Mouse (Mus musculus): ENCODE results near the gene Tmed6. TPM values are rescaled to one million over a fixed set of nuclear protein-coding genes. Genes with fewer than 3 reads are reported as not detected.

Tmed6 gene
- total RNA-seq (2012; rRNA removed), result 0.27 and 0.48 TPM in 2 replicates

GRCm38 (mm10) chr8:107065511-107066496, at the start of gene Tmed6:
Tmed6 (minus strand) TSS chr8:107065644.
- Histone ChIP-seq H3K36me3 (ENCODE audit: control insufficient read depth, insufficient read depth, low read length, poor library complexity, severe bottlenecking) (no peaks in the 10 kb centered on the region), H3K9ac (ENCODE audit: insufficient read depth, low read depth, low read length, poor library complexity, severe bottlenecking) (no peak within 1 kb of the TSS), H3K27ac (ENCODE audit: insufficient read depth, low read depth, low read length, poor library complexity, severe bottlenecking) (no peak within 1 kb of the TSS), H3K4me1 (ENCODE audit: control insufficient read depth in 2 of 2, insufficient read depth in 2 of 2, low read length in 2 of 2, poor library complexity in 1 of 2) (peaks cover 0 to 11% of the 10 kb centered on the region in 2 experiments; a peak in 2 of 4 replicates), H3K4me3 (ENCODE audit: insufficient read depth in 1 of 2, low read depth in 1 of 2, low read length in 2 of 2, poor library complexity in 1 of 2, severe bottlenecking in 1 of 2) (peak within 1 kb of the TSS in 1 of 2 experiments; percentile 30; a peak in 1 of 4 replicates), H3K9me3 (ENCODE audit: control insufficient read depth, insufficient read depth, low read depth, low read length) (no peaks in the 10 kb centered on the region)
- DNase-seq (ENCODE audit: low read depth, low spot score), result peak; percentile 78
- TF ChIP-seq CHD2 (IDR thresholded peaks at IDR 0.05; ENCODE audit: low read depth, low read length), result no peak
- no peak for TF ChIP-seq ZNF384 (IDR thresholded peaks at IDR 0.05; ENCODE audit: low read depth, low read length)
- no peak for TF ChIP-seq ZC3H11A (IDR thresholded peaks at IDR 0.05; ENCODE audit: borderline replicate concordance, low read depth, low read length)
- no peak for TF ChIP-seq HCFC1 (IDR thresholded peaks at IDR 0.05; ENCODE audit: borderline replicate concordance, insufficient read depth, low read length)
- TF ChIP-seq MAFK (IDR thresholded peaks at IDR 0.05; ENCODE audit: insufficient read depth, low read depth, low read length), result no peak
- in situ Hi-C loops (cut with MboI; ENCODE audit: low sequenced_read_pairs in 2 of 2, unreplicated experiment in 2 of 2), result no loop called here

GRCm38 (mm10) chr8:107115008-107115320, 49.5 kb upstream of the Tmed6 start:
- DNase-seq (ENCODE audit: low read depth, low spot score), result no peak
- Histone ChIP-seq H3K4me1 (ENCODE audit: control insufficient read depth in 2 of 2, insufficient read depth in 2 of 2, low read length in 2 of 2, poor library complexity in 1 of 2) (peaks cover 0 to 14% of the 10 kb centered on the region in 2 experiments; a peak in 1 of 4 replicates), H3K4me3 (ENCODE audit: insufficient read depth in 1 of 2, low read depth in 1 of 2, low read length in 2 of 2, poor library complexity in 1 of 2, severe bottlenecking in 1 of 2) (0 out of 4 replicates have a peak overlapping the region, but pooled peaks of 1 of the 2 experiments have one; percentile 9), H3K9me3 (ENCODE audit: control insufficient read depth, insufficient read depth, low read depth, low read length) (no peaks in the 10 kb centered on the region), H3K27ac (ENCODE audit: insufficient read depth, low read depth, low read length, poor library complexity, severe bottlenecking) (no peak overlapping the region), H3K36me3 (ENCODE audit: control insufficient read depth, insufficient read depth, low read length, poor library complexity, severe bottlenecking) (no peaks in the 10 kb centered on the region), H3K9ac (ENCODE audit: insufficient read depth, low read depth, low read length, poor library complexity, severe bottlenecking) (0 out of 2 replicates have a peak overlapping the region, but pooled peaks have one; percentile 25)
- TF ChIP-seq ZC3H11A (IDR thresholded peaks at IDR 0.05; ENCODE audit: borderline replicate concordance, low read depth, low read length) (no peak), CHD2 (IDR thresholded peaks at IDR 0.05; ENCODE audit: low read depth, low read length) (no peak), ZNF384 (IDR thresholded peaks at IDR 0.05; ENCODE audit: low read depth, low read length) (no peak), MAFK (IDR thresholded peaks at IDR 0.05; ENCODE audit: insufficient read depth, low read depth, low read length) (no peak), HCFC1 (IDR thresholded peaks at IDR 0.05; ENCODE audit: borderline replicate concordance, insufficient read depth, low read length) (no peak)
- in situ Hi-C loops (cut with MboI; ENCODE audit: low sequenced_read_pairs in 2 of 2, unreplicated experiment in 2 of 2), result loop anchor here in 1 of 2 experiments (25.0 kb wide), 1 partner anchor 197 kb away; no protein-coding TSS in a partner anchor

DNA sequence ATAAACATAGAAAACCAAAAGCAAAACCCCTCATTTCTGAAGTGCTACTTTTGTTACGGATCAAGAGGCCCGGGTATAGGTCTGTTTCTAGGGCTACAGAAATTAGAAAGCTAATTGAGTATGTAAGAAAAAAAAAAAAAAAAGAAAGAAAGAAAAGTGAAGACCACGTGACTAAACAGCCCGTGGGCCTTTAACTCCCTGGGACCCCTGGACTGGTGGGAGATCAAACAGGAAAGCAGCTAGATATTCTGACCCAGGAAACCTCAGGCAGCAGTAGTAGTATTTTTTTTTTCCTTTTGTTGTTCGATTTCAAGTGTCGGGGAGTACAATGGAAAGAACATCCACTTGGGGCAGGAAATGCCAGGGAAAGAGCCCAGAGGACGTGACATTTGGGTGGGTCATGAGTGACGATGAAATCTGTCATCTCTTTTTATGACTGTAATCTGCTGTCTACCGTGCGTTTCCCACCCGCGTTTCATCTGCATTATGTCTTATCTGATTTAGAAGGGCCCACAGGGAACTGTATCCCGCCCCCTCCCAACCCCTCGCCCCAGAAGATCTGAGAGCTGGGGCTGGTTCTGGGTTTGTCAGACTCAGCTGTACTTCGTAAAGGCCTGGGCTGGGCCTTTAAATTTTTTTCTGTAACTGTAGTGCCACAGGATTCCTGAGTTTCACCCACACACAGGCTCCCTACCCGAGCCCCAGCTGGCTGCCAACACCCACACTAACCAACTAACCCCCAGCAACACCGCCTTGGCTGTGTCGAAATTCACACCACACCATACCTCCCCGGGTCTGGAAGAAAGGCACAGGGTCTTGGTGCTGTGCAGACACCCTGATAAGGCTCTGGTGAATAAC, 48.9 kb upstream of the Tmed6 start:
- TF ChIP-seq MAFK (IDR thresholded peaks at IDR 0.05; ENCODE audit: insufficient read depth, low read depth, low read length) (no peak), ZC3H11A (IDR thresholded peaks at IDR 0.05; ENCODE audit: borderline replicate concordance, low read depth, low read length) (no peak), HCFC1 (IDR thresholded peaks at IDR 0.05; ENCODE audit: borderline replicate concordance, insufficient read depth, low read length) (no peak), CHD2 (IDR thresholded peaks at IDR 0.05; ENCODE audit: low read depth, low read length) (no peak), ZNF384 (IDR thresholded peaks at IDR 0.05; ENCODE audit: low read depth, low read length) (no peak)
- in situ Hi-C loops (cut with MboI; ENCODE audit: low sequenced_read_pairs in 2 of 2, unreplicated experiment in 2 of 2), result loop anchor here in 1 of 2 experiments (25.0 kb wide), 1 partner anchor 198 kb away; no protein-coding TSS in a partner anchor
- no peaks in the 10 kb centered on the region for H3K36me3 ChIP-seq (ENCODE audit: control insufficient read depth, insufficient read depth, low read length, poor library complexity, severe bottlenecking)
- H3K4me1 ChIP-seq (ENCODE audit: control insufficient read depth in 2 of 2, insufficient read depth in 2 of 2, low read length in 2 of 2, poor library complexity in 1 of 2), result peaks cover 0 to 11% of the 10 kb centered on the region in 2 experiments; a peak in 1 of 4 replicates
- no peak overlapping the region for H3K27ac ChIP-seq (ENCODE audit: insufficient read depth, low read depth, low read length, poor library complexity, severe bottlenecking)
- H3K9me3 ChIP-seq (ENCODE audit: control insufficient read depth, insufficient read depth, low read depth, low read length), result no peaks in the 10 kb centered on the region
- H3K9ac ChIP-seq (ENCODE audit: insufficient read depth, low read depth, low read length, poor library complexity, severe bottlenecking), result peak overlapping the region; percentile 30; the same call in 1 of the 2 replicates
- 0 out of 4 replicates have a peak overlapping the region, but pooled peaks of 1 of the 2 experiments have one; percentile 9 for H3K4me3 ChIP-seq (ENCODE audit: insufficient read depth in 1 of 2, low read depth in 1 of 2, low read length in 2 of 2, poor library complexity in 1 of 2, severe bottlenecking in 1 of 2)
- no peak for DNase-seq (ENCODE audit: low read depth, low spot score)

- peak overlapping the region; percentile 7; the same call in 1 of the 2 replicates for H3K9ac ChIP-seq (ENCODE audit: insufficient read depth, low read depth, low read length, poor library complexity, severe bottlenecking)
- in situ Hi-C loops (cut with MboI; ENCODE audit: low sequenced_read_pairs in 2 of 2, unreplicated experiment in 2 of 2), result loop anchor here in 1 of 2 experiments (25.0 kb wide), 1 partner anchor 199 kb away; no protein-coding TSS in a partner anchor
- no peak overlapping the region for H3K27ac ChIP-seq (ENCODE audit: insufficient read depth, low read depth, low read length, poor library complexity, severe bottlenecking)
- H3K9me3 ChIP-seq (ENCODE audit: control insufficient read depth, insufficient read depth, low read depth, low read length), result no peaks in the 10 kb centered on the region
- no peak for DNase-seq (ENCODE audit: low read depth, low spot score)
- peak; percentile 94 for TF ChIP-seq ZNF384 (IDR thresholded peaks at IDR 0.05; ENCODE audit: low read depth, low read length)
- no peak for TF ChIP-seq CHD2 (IDR thresholded peaks at IDR 0.05; ENCODE audit: low read depth, low read length)
- peak; percentile 63 for TF ChIP-seq MAFK (IDR thresholded peaks at IDR 0.05; ENCODE audit: insufficient read depth, low read depth, low read length)
- no peak for TF ChIP-seq HCFC1 (IDR thresholded peaks at IDR 0.05; ENCODE audit: borderline replicate concordance, insufficient read depth, low read length)
- TF ChIP-seq ZC3H11A (IDR thresholded peaks at IDR 0.05; ENCODE audit: borderline replicate concordance, low read depth, low read length), result no peak
- H3K4me3 ChIP-seq (ENCODE audit: insufficient read depth in 1 of 2, low read depth in 1 of 2, low read length in 2 of 2, poor library complexity in 1 of 2, severe bottlenecking in 1 of 2), result no peak overlapping the region
- H3K4me1 ChIP-seq (ENCODE audit: control insufficient read depth in 2 of 2, insufficient read depth in 2 of 2, low read length in 2 of 2, poor library complexity in 1 of 2), result peaks cover 0 to 11% of the 10 kb centered on the region in 2 experiments; a peak in 1 of 4 replicates
- H3K36me3 ChIP-seq (ENCODE audit: control insufficient read depth, insufficient read depth, low read length, poor library complexity, severe bottlenecking), result no peaks in the 10 kb centered on the region
Observed at GRCm38 (mm10) chr8:107113209-107113608, 47.8 kb upstream of the Tmed6 start.
